Mouse (Mus musculus) limb, embryonic 14.5 days (tissue): ENCODE results near the gene Fbxw9. TPM values are rescaled to one million over a fixed set of nuclear protein-coding genes. Genes with fewer than 3 reads are reported as not detected.

ENCODE experiments used
- ATAC-seq: fragments of 200-750 bp; cut with Nextera tagmentation; 2 replicates; pipeline ENCODE4 v1.8.0; 2017; ENCODE audit warnings: low read depth, moderate number of reproducible peaks, moderate TSS enrichment; ENCODE audit not compliant: low FRiP score
- DNase-seq: peaks from one replicate; pipeline ENCODE4 v3.0.0-alpha.2; 2015; ENCODE audit warnings: low spot score
- H3K27ac ChIP-seq: fragments of 300-500 bp; sonication (generic); replicated peaks from 2 replicates; pipeline ENCODE4 v1.5.1; 2014; ENCODE audit warnings: low read depth, mild to moderate bottlenecking, low read length, moderate library complexity, mixed read lengths
- H3K27me3 ChIP-seq: fragments of 300-500 bp; sonication (generic); 2 replicates; pipeline ENCODE4 v1.6.1; 2014; ENCODE audit warnings: low read length, mixed read lengths; ENCODE audit not compliant: control insufficient read depth, insufficient read depth
- H3K36me3 ChIP-seq: fragments of 300-500 bp; sonication (generic); 2 replicates; pipeline ENCODE4 v1.6.1; 2014; ENCODE audit warnings: mild to moderate bottlenecking, low read length, moderate library complexity, mixed read lengths; ENCODE audit not compliant: control insufficient read depth, insufficient read depth
- H3K4me1 ChIP-seq: fragments of 300-500 bp; sonication (generic); 2 replicates; pipeline ENCODE4 v1.6.1; 2014; ENCODE audit warnings: antibody characterized with exemption, low read length, mixed read lengths; ENCODE audit not compliant: control insufficient read depth, insufficient read depth
- H3K4me2 ChIP-seq: fragments of 300-500 bp; sonication (generic); replicated peaks from 2 replicates; pipeline ENCODE4 v1.6.1; 2014; ENCODE audit warnings: low read depth, mild to moderate bottlenecking, low read length, moderate library complexity; ENCODE audit not compliant: severe bottlenecking
- H3K4me3 ChIP-seq: fragments of 300-500 bp; sonication (generic); replicated peaks from 2 replicates; pipeline ENCODE4 v1.5.1; 2014; ENCODE audit warnings: low read length
- H3K9ac ChIP-seq: fragments of 300-500 bp; sonication (generic); 2 replicates; pipeline ENCODE4 v1.6.1; 2014; ENCODE audit warnings: mild to moderate bottlenecking, low read depth, low read length, moderate library complexity; ENCODE audit not compliant: severe bottlenecking
- H3K9me3 ChIP-seq: fragments of 300-500 bp; sonication (generic); 2 replicates; pipeline ENCODE4 v1.6.1; 2016; ENCODE audit warnings: low read length; ENCODE audit not compliant: control insufficient read depth
- POLR2A ChIP-seq: fragments of 200-500 bp; IDR thresholded peaks from 2 replicates; pipeline ENCODE4 v1.8.0; 2012; ENCODE audit warnings: inconsistent platforms, mild to moderate bottlenecking, moderate library complexity, borderline replicate concordance; ENCODE audit not compliant: insufficient read depth, insufficient read length; ENCODE audit errors: extremely low read depth
- WGBS: fragments of 180-500 bp; shearing (Covaris S2); extraction: QIAGEN DNeasy Blood & Tissue Kit; methylation state at CpG from one replicate; pipeline ENCODE4 v1.1.7; 2014; 5-methylcytosine and 5-hydroxymethylcytosine counted together
- polyA plus RNA-seq, 2 experiments: library from polyadenylated mRNA; depleted of rRNA in 1 of 2; stranded (reverse) in 1 of 2; unstranded in 1 of 2; fragments of >200 nt; fragmentation: Nextera tagmentation in 1 of 2; extraction: Ambion mirVana in 1 of 2; gene quantifications; 2 replicates each; pipeline versions ENCODE4 v1.2.1 to v1.2.3; 2012 to 2014

The Fbxw9 gene
- polyA plus RNA-seq, 2 experiments, result 28.6 to 51.0 TPM

GRCm38 (mm10) chr8:85034764-85035163 lies 25.1 kb upstream of the Fbxw9 start:
- Histone ChIP-seq H3K36me3 (peaks cover 41% of the 10 kb centered on the region), H3K4me3 (peak overlapping the region; percentile 74), H3K27me3 (no peaks in the 10 kb centered on the region), H3K9me3 (no peaks in the 10 kb centered on the region), H3K4me2 (peak overlapping the region; percentile 88), H3K27ac (no peak overlapping the region), H3K9ac (peak overlapping the region; percentile 12), H3K4me1 (peaks cover 13% of the 10 kb centered on the region)
- no peak for TF ChIP-seq POLR2A
- 4% methylated on average over 13 of the region's 13 CpGs for WGBS
- DNase-seq (peak; percentile 92), ATAC-seq (no peak)

GRCm38 (mm10) chr8:85035165-85035727 lies 24.6 kb upstream of the Fbxw9 start:
- Histone ChIP-seq H3K27me3 (no peaks in the 10 kb centered on the region), H3K4me3 (peak overlapping the region; percentile 74), H3K4me2 (peak overlapping the region; percentile 88), H3K9me3 (no peaks in the 10 kb centered on the region), H3K9ac (peak overlapping the region; percentile 68), H3K4me1 (peaks cover 13% of the 10 kb centered on the region), H3K27ac (peak overlapping the region; percentile 98), H3K36me3 (peaks cover 41% of the 10 kb centered on the region)
- DNase-seq (no peak), ATAC-seq (no peak)
- WGBS, result 7% methylated on average over 12 of the region's 12 CpGs
- no peak for TF ChIP-seq POLR2A

- H3K27ac ChIP-seq, result peak overlapping the region; percentile 98
- DNase-seq, result peak; percentile 54
- peak overlapping the region; percentile 68 for H3K9ac ChIP-seq
- H3K36me3 ChIP-seq, result peaks cover 41% of the 10 kb centered on the region
- peak overlapping the region; percentile 88 for H3K4me2 ChIP-seq
- peak overlapping the region; percentile 74 for H3K4me3 ChIP-seq
- TF ChIP-seq POLR2A, result no peak
- ATAC-seq, result peak; percentile 3; the same call in 1 of the 2 replicates
- H3K4me1 ChIP-seq, result peaks cover 13% of the 10 kb centered on the region
- H3K9me3 ChIP-seq, result no peaks in the 10 kb centered on the region
- no peaks in the 10 kb centered on the region for H3K27me3 ChIP-seq
- WGBS, result under 1% methylated on average over 15 of the region's 15 CpGs
Measured at GRCm38 (mm10) chr8:85035728-85036310, 24.0 kb upstream of the Fbxw9 start.

GRCm38 (mm10) chr8:85036381-85036717 lies 23.5 kb upstream of the Fbxw9 start:
- no peak for TF ChIP-seq POLR2A
- Histone ChIP-seq H3K9me3 (no peaks in the 10 kb centered on the region), H3K27me3 (no peaks in the 10 kb centered on the region), H3K36me3 (peaks cover 42% of the 10 kb centered on the region), H3K9ac (peak overlapping the region; percentile 68), H3K4me3 (peak overlapping the region; percentile 74), H3K4me2 (peak overlapping the region; percentile 88), H3K27ac (peak overlapping the region; percentile 98), H3K4me1 (peaks cover 13% of the 10 kb centered on the region)
- under 1% methylated on average over 9 of the region's 9 CpGs for WGBS
- DNase-seq, result peak; percentile 16
- peak; percentile 24 for ATAC-seq

GRCm38 (mm10) chr8:85036718-85037365 lies 23.0 kb upstream of the Fbxw9 start, which contains the start of gene Tnpo2:
TSS of gene Tnpo2 (plus strand) at chr8:85036915.
- H3K36me3 ChIP-seq, result peaks cover 42% of the 10 kb centered on the region
- peak within 1 kb of the TSS; percentile 89 for H3K9ac ChIP-seq
- WGBS, result under 1% methylated on average over 55 of the region's 59 CpGs
- H3K27me3 ChIP-seq, result no peaks in the 10 kb centered on the region
- H3K4me3 ChIP-seq, result peak within 1 kb of the TSS; percentile 74
- DNase-seq, result peak; percentile 98
- H3K27ac ChIP-seq, result peak within 1 kb of the TSS; percentile 98
- no peak for TF ChIP-seq POLR2A
- peaks cover 13% of the 10 kb centered on the region for H3K4me1 ChIP-seq
- H3K4me2 ChIP-seq, result peak within 1 kb of the TSS; percentile 88
- no peaks in the 10 kb centered on the region for H3K9me3 ChIP-seq
- peak; percentile 92 for ATAC-seq
